Mouse (Mus musculus): Measurements from ENCODE around the gene Tshb.

- TF ChIP-seq CTCF (conservative IDR thresholded peaks at IDR 0.05; ENCODE audit: low read length) (no peak), NANOG (IDR thresholded peaks at IDR 0.05; ENCODE audit: borderline replicate concordance, low read length) (no peak)
Observed at GRCm38 (mm10) chr3:102746174-102746573, 36.3 kb downstream of the Tshb start.
